Mouse (Mus musculus) liver, embryonic 16.5 days (tissue): ENCODE measurements at regions not wholly inside any gene's neighbourhood (a gene's known extent, or its start where the extent isn't known, plus 50 kb on each side); places are given as distances from the start of the nearest gene placed in this dataset.

Experiments
- ATAC-seq: fragments of 200-750 bp; cut with Nextera tagmentation; 2 replicates; pipeline ENCODE4 v1.8.0; 2017; ENCODE audit warnings: low read depth, mild to moderate bottlenecking, moderate number of reproducible peaks, moderate library complexity
- H3K27ac ChIP-seq: fragments of 300-500 bp; sonication (generic); 2 replicates; pipeline ENCODE4 v1.5.1; 2014; ENCODE audit warnings: mild to moderate bottlenecking, low read length
- H3K27me3 ChIP-seq: fragments of 300-500 bp; sonication (generic); 2 replicates; pipeline ENCODE4 v1.6.1; 2014; ENCODE audit warnings: low read depth, low read length, mixed read lengths; ENCODE audit not compliant: control insufficient read depth, insufficient read depth
- H3K36me3 ChIP-seq: fragments of 300-500 bp; sonication (generic); 2 replicates; pipeline ENCODE4 v1.6.1; 2014; ENCODE audit warnings: mild to moderate bottlenecking; ENCODE audit not compliant: control insufficient read depth, insufficient read depth
- H3K4me1 ChIP-seq: fragments of 300-500 bp; sonication (generic); 2 replicates; pipeline ENCODE4 v1.6.1; 2014; ENCODE audit warnings: low read depth, low read length, mixed read lengths; ENCODE audit not compliant: control insufficient read depth
- H3K4me2 ChIP-seq: fragments of 300-500 bp; sonication (generic); 2 replicates; pipeline ENCODE4 v1.6.1; 2014; ENCODE audit warnings: low read depth, low read length, mixed read lengths
- H3K4me3 ChIP-seq: fragments of 300-500 bp; sonication (generic); 2 replicates; pipeline ENCODE4 v1.5.1; 2014; ENCODE audit warnings: low read depth, mild to moderate bottlenecking, low read length
- H3K9ac ChIP-seq: fragments of 300-500 bp; sonication (generic); 2 replicates; pipeline ENCODE4 v1.6.1; 2014; ENCODE audit warnings: low read depth, low read length
- H3K9me3 ChIP-seq: fragments of 300-500 bp; sonication (generic); replicated peaks from 2 replicates; pipeline ENCODE4 v1.6.1; 2016; ENCODE audit warnings: low read length; ENCODE audit not compliant: control insufficient read depth
- WGBS: fragments of 180-500 bp; shearing (Covaris S2); extraction: QIAGEN DNeasy Blood & Tissue Kit; methylation state at CpG from one replicate; pipeline ENCODE4 v1.1.7; 2014; ENCODE audit not compliant: insufficient replicate concordance; 5-methylcytosine and 5-hydroxymethylcytosine counted together

DNA sequence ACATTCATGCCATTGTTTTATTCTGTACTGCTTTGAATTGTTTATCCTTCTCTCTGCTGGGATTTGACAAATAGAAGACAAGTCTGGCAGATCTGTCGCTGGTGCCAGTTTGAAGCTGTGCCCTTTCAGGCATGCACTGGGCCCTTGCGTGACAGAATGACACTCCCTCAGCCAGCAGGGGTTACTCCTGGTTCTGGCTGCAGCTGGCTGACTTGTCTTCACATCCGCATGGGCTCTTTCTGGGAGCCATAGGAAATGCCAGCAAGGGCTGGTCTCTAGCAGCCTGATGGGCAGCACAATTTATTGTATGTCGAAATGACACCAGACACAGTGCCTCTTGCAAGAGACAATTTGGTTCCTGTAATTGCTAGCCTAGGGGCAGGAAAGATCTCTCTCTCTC lies 102.5 kb downstream of the 4930564D02Rik start:
- 48% methylated on average over 4 of the region's 4 CpGs for WGBS
- no peaks in the 10 kb centered on the region for H3K27me3 ChIP-seq
- no peak overlapping the region for H3K4me3 ChIP-seq
- no peaks in the 10 kb centered on the region for H3K36me3 ChIP-seq
- H3K4me2 ChIP-seq, result no peak overlapping the region
- H3K4me1 ChIP-seq, result no peaks in the 10 kb centered on the region
- no peaks in the 10 kb centered on the region for H3K9me3 ChIP-seq
- H3K9ac ChIP-seq, result no peak overlapping the region
- ATAC-seq, result no peak
- H3K27ac ChIP-seq, result no peak overlapping the region

DNA sequence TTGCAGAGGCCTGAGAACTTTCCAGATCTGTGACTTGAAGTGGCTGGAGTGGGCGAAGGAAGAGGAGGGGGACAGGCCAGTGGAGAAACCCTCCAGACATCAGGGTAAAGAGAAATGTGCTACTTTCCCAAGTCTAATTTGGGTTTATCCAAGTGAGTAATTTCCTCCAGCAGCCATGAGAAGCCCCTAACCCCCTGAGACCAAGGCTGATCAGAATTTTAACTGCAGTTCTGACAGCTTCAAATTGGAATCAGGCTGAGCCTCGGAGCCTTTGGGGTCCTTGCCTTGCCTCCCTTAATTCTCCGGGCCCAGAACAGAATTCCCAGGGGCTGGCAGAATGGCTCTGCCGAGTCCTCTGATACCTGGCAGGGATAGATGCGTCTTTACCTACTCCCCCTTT lies 104.9 kb downstream of the 4930564D02Rik start:
- Histone ChIP-seq H3K27me3 (no peaks in the 10 kb centered on the region), H3K9ac (no peak overlapping the region), H3K27ac (no peak overlapping the region), H3K9me3 (no peaks in the 10 kb centered on the region), H3K36me3 (no peaks in the 10 kb centered on the region), H3K4me3 (no peak overlapping the region), H3K4me2 (no peak overlapping the region), H3K4me1 (no peaks in the 10 kb centered on the region)
- no peak for ATAC-seq
- 55% methylated on average over 5 of the region's 5 CpGs for WGBS

DNA sequence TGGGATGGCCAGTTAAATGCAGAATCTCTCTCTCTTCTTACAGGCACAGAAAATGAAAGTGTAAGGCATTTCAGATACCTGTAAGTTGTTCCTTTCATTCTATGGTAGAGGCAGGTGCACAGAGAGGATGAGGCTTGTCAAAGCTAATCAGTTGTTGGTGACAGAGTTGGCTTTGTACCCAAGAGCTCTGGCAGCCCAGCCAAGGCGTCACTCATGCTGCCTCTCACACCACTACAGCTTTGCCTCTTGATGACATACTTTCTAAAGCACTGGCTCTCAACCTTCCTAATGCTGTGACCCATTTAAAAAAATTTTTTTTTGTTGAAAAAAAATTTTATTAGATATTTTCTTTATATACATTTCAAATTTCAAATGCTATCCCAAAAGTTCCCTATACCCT lies 105.4 kb downstream of the 4930564D02Rik start:
- H3K9ac ChIP-seq, result no peak overlapping the region
- no peak overlapping the region for H3K27ac ChIP-seq
- H3K9me3 ChIP-seq, result no peaks in the 10 kb centered on the region
- no peak overlapping the region for H3K4me3 ChIP-seq
- 39% methylated on average over 1 of the region's 1 CpGs for WGBS
- ATAC-seq, result no peak
- no peaks in the 10 kb centered on the region for H3K4me1 ChIP-seq
- no peaks in the 10 kb centered on the region for H3K27me3 ChIP-seq
- no peaks in the 10 kb centered on the region for H3K36me3 ChIP-seq
- no peak overlapping the region for H3K4me2 ChIP-seq

DNA sequence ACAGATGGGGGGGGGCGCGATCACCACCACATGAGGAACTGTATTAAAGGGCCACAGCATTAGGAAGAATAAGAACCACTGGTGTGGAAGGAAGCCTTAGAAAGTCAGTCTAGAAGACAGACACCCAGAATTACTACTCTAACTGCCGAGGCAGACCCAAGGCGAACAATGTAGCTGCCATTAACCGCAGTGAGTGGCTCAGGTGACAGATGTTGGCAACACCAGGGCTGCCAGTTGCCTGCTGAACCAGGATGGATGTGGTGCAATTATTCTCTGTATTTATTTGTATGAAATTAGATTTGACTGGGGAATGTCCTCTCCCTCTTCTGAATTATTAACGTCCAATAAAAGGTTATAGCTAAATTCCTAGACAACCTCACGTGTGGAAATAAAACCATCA lies 124.7 kb downstream of the 4930564D02Rik start:
- no peaks in the 10 kb centered on the region for H3K36me3 ChIP-seq
- H3K27ac ChIP-seq, result no peak overlapping the region
- no peak overlapping the region for H3K9ac ChIP-seq
- no peaks in the 10 kb centered on the region for H3K9me3 ChIP-seq
- no peaks in the 10 kb centered on the region for H3K27me3 ChIP-seq
- ATAC-seq, result no peak
- H3K4me3 ChIP-seq, result no peak overlapping the region
- 57% methylated on average over 7 of the region's 7 CpGs for WGBS
- no peaks in the 10 kb centered on the region for H3K4me1 ChIP-seq
- H3K4me2 ChIP-seq, result no peak overlapping the region

DNA sequence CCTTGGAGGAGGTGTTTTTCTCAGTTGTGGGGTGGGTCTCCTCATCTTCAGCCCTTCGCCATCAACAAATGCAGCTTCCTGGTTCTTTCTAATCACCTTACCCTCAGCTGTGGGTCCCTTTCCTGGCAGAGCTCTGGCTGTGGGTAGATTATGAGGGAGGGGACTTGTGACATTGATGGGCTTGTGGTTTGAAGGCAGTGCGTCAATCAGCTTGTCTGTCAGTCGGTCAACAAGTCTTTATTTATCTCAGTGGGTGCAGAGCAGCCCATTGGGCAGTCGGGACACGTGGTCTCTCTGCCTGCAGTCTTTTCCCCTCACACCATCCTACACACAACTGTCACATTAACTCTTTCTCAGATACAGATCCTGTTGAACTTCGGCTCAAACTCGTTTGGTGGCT lies 125.2 kb downstream of the 4930564D02Rik start:
- Histone ChIP-seq H3K4me3 (no peak overlapping the region), H3K36me3 (no peaks in the 10 kb centered on the region), H3K27ac (no peak overlapping the region), H3K9me3 (no peaks in the 10 kb centered on the region), H3K4me2 (no peak overlapping the region), H3K27me3 (no peaks in the 10 kb centered on the region), H3K4me1 (no peaks in the 10 kb centered on the region), H3K9ac (no peak overlapping the region)
- 4% methylated on average over 7 of the region's 7 CpGs for WGBS
- peak; percentile 45 for ATAC-seq

DNA sequence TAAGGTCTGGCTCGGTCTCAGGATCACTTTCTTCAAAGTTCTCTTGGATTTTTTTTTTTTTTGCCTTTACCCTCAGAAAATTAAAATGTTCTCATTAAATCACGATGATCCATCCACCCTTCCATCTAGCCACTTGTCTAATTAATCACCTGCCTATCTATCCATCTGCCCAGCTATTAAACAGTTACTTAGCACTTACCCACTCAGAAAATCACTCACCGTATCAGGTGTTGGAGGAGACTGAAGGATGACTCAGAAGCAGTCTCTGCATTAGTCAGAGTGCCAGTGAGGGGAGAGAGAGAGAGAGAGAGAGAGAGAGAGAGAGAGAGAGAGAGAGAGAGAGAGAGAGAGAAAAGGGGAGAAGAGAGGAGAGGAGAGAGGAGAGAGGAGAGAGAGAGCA lies 134.1 kb downstream of the 4930564D02Rik start:
- Histone ChIP-seq H3K4me2 (no peak overlapping the region), H3K4me1 (no peaks in the 10 kb centered on the region), H3K27me3 (no peaks in the 10 kb centered on the region), H3K36me3 (no peaks in the 10 kb centered on the region), H3K9me3 (no peaks in the 10 kb centered on the region), H3K9ac (no peak overlapping the region), H3K4me3 (no peak overlapping the region), H3K27ac (no peak overlapping the region)
- no peak for ATAC-seq
- 59% methylated on average over 3 of the region's 3 CpGs for WGBS

DNA sequence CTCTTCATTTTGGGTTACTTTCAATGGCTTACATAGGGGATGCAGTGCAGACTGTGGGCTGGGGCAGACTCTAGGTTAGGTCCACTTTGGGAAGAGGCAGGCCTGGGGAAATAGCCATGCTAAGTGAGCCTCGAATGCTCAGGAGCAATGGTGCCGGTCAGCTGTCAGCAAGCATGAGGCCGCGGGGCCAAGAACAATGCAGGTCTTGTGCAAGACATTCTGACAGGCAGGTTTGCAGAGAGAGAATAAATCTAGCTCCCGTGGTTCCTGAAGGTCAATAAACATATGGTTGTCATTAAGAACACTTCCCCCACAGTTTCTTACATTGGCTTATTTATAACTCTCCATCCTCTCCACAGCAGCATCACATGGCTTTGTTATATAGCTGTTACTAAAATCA lies 142.5 kb downstream of the 4930564D02Rik start:
- Histone ChIP-seq H3K36me3 (no peaks in the 10 kb centered on the region), H3K9me3 (no peaks in the 10 kb centered on the region), H3K4me1 (no peaks in the 10 kb centered on the region), H3K27ac (no peak overlapping the region), H3K4me2 (no peak overlapping the region), H3K27me3 (no peaks in the 10 kb centered on the region; the same call in 1 of the 2 replicates), H3K4me3 (no peak overlapping the region), H3K9ac (no peak overlapping the region)
- ATAC-seq, result no peak
- 54% methylated on average over 5 of the region's 5 CpGs for WGBS

DNA sequence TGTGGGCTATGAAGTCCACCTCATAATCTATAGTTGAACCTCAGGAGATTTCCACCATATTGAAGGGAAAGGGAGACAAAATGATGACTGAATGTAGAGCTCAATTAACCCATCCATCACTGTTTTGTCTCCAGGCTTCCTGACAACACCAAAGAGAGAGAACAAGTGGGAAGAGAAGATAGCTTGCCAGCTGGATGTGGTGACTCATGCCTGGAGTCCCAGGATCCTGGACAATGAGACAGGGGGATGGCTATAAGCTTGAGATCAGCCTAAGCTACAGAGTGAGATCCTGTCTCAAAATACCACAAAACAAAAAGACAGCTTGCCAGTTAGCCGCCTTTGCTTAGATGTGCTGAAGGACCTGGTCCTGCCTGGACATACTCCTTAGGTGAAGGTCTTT lies 144.4 kb downstream of the 4930564D02Rik start:
- WGBS, result 53% methylated on average over 1 of the region's 1 CpGs
- no peaks in the 10 kb centered on the region for H3K4me1 ChIP-seq
- H3K4me3 ChIP-seq, result no peak overlapping the region
- H3K4me2 ChIP-seq, result no peak overlapping the region
- H3K9me3 ChIP-seq, result no peaks in the 10 kb centered on the region
- H3K36me3 ChIP-seq, result no peaks in the 10 kb centered on the region
- ATAC-seq, result no peak
- no peak overlapping the region for H3K27ac ChIP-seq
- no peaks in the 10 kb centered on the region; the same call in 1 of the 2 replicates for H3K27me3 ChIP-seq
- no peak overlapping the region for H3K9ac ChIP-seq

DNA sequence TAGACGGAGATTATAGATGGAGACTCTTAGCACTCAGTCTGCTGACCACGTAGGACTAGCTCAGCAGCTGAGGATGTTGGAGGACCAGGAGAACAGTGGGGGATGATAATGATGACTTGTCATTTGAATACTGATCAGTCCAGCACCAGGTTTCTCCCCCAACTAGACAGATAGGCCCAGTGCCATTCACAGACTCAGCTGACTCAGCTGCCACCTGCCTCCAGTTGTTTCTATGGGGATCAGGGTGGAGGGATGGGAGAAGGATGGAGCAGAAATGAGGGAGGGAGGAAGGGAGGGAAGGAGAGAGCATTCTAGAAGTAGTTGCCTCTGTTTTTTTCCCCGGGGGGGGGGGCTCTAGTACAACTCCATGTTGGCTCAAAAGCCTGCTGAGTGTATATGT lies 145.1 kb downstream of the 4930564D02Rik start:
- Histone ChIP-seq H3K9me3 (no peaks in the 10 kb centered on the region), H3K4me1 (no peaks in the 10 kb centered on the region), H3K4me2 (no peak overlapping the region), H3K27ac (no peak overlapping the region), H3K4me3 (no peak overlapping the region), H3K36me3 (no peaks in the 10 kb centered on the region), H3K9ac (no peak overlapping the region), H3K27me3 (no peaks in the 10 kb centered on the region; the same call in 1 of the 2 replicates)
- no peak for ATAC-seq
- WGBS, result 43% methylated on average over 3 of the region's 3 CpGs

DNA sequence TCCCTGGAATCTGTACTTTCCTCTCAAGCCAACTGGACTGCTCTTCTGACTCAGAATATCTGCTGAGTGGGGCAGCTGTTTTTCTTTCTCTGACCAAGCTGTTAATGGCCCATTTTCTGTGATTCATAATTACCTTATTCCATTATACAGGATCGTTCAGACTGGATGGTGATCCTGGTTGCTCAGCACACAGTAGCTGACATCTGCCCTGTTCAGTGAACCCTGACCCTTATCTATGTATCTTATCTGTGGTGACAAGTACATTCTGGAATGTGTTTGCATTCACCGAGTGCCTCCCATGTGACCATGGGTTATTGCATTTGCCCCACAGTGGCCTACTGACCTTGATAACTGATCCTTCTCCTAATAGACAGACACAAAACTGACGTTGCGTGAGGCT lies 148.2 kb downstream of the 4930564D02Rik start:
- no peaks in the 10 kb centered on the region; the same call in 1 of the 2 replicates for H3K27me3 ChIP-seq
- peak; percentile 85 for ATAC-seq
- no peak overlapping the region for H3K4me3 ChIP-seq
- 37% methylated on average over 4 of the region's 4 CpGs for WGBS
- H3K27ac ChIP-seq, result no peak overlapping the region
- no peaks in the 10 kb centered on the region for H3K9me3 ChIP-seq
- H3K9ac ChIP-seq, result no peak overlapping the region
- no peaks in the 10 kb centered on the region for H3K36me3 ChIP-seq
- H3K4me2 ChIP-seq, result no peak overlapping the region
- H3K4me1 ChIP-seq, result no peaks in the 10 kb centered on the region
